Mouse (Mus musculus) fat pad, adult 2 months (tissue): Measurements from ENCODE around the gene Rhox3g.
"Not testable (repeated sequence)": the region's sequence is repeated elsewhere in the genome, so short reads cannot be mapped to it uniquely, and the experiment has no call there.

Experiments
- DNase-seq: peaks from one replicate; pipeline ENCODE4 v3.0.0-alpha.2; 2011; ENCODE audit warnings: low read depth, low spot score; ENCODE audit errors: extremely low read depth

Rhox3g gene

DNA sequence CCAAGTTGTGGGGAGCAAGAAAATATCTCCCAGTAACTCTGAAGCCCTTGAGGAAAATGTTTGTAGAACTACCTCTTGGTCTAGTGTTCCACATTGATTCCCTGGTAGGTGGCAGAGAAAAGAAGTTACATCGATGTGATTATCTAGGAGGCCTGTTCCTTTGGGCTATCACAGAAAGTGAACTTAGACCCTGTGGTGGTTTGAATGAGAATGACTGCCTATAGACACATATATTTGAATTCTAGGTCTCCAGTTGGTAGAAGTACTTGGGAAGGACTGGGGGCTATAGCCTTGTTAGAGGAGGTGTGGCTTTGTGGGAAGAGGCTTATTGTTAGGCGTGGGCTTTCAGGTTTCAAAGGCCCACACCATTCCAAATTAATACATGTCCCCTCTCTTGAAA, at the start of gene Rhox3g:
Gene Rhox3g, minus strand, starts transcription at position 101 of the 400 bp plus-strand sequence.
- DNase-seq: not testable (repeated sequence)

DNA sequence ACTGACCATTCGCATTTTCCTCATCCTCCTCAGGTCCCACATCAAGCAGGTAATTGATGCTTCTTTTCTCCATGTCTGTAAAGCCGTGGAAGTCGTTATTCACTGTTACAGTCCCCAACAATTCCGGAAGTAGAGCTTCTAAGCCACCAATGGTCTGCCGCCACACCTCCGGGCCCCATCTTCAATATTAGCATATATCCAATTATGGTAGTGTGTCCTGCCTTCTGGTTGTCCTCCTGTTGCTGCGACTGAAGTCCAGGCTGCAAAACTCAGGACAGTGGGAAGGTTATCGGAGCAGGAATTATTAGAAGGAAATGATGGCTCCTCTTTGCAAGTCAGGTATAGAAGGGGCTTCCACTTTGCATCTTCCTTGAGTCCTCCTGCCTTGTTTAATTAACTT, 44.8 kb upstream of the Rhox3g start, which contains the start of gene Rhox2h:
Gene Rhox2h, minus strand, starts transcription at position 101 of the 400 bp plus-strand sequence.
- not testable (repeated sequence) for DNase-seq

DNA sequence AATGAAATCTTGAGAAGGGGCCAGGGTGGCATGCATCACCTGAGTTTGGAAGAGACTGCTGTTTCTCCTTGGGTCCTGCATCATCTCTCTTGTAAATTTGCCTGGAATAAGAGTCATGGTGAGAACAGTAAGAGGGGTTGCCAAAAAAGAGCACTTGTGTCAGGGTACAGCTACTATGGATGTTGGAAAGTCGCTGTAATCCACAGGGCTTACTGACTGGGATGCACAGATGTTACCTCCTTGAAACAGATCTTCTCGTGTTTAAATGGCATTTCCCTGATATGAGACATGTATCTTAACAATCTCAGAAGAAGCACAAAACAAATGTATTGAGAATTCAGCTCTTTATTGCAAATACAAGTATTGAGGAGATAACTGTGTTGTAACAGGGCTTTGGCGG, 40.3 kb upstream of the Rhox3g start, which contains the start of gene Rhox3h:
Gene Rhox3h, minus strand, starts transcription at position 101 of the 400 bp plus-strand sequence.
- not testable (repeated sequence) for DNase-seq

DNA sequence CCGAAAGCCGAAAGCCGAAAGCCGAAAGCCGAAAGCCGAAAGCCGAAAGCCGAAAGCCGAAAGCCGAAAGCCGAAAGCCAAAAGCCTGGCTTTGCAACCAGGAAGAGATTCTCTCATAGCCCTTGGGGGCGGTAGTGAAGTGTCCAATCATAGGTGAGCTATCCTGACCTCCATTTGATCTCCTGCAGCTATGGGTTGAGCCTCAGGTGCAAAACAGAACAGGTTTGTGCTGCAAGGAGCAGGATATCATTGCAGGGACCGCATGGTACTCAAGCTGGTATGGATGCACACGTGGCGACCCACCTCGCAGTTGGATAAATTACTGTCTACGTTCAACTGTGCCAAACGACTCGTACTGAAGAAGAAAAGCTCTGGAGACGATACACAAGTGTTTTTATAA, 22.8 kb upstream of the Rhox3g start, which contains the start of gene Rhox4g:
Gene Rhox4g, minus strand, starts transcription at position 101 of the 400 bp plus-strand sequence.
- DNase-seq: not testable (repeated sequence)

DNA sequence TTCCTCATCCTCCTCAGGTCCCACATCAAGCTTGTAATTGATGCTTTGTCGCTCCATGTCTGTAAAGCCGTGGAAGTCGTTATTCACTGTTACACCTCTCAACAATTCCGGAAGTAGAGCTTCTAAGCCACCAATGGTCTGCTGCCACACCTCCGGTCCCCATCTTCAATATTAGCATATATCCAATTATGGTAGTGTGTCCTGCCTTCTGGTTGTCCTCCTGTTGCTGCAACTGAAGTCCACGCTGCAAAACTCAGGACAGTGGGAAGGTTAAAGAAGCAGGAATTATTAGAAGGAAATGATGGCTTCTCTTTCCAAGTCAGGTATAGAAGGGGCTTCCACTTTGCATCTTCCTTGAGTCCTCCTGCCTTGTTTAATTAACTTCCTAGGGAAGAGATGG, 15.0 kb upstream of the Rhox3g start, which contains the start of gene Rhox2g:
Gene Rhox2g, minus strand, starts transcription at position 101 of the 400 bp plus-strand sequence.
- not testable (repeated sequence) for DNase-seq

DNA sequence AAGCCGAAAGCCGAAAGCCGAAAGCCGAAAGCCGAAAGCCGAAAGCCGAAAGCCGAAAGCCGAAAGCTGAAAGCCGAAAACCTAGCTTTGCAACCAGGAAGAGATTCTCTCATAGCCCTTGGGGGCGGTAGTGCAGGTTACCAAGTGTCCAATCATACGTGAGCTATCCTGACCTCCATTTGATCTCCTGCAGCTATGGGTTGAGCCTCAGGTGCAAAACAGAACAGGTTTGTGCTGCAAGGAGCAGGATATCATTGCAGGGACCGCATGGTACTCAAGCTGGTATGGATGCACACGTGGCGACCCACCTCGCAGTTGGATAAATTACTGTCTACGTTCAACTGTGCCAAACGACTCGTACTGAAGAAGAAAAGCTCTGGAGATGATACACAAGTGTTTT, 20.8 kb downstream of the Rhox3g start, which contains the start of gene Rhox4f:
Gene Rhox4f, minus strand, starts transcription at position 101 of the 400 bp plus-strand sequence.
- DNase-seq: not testable (repeated sequence)

DNA sequence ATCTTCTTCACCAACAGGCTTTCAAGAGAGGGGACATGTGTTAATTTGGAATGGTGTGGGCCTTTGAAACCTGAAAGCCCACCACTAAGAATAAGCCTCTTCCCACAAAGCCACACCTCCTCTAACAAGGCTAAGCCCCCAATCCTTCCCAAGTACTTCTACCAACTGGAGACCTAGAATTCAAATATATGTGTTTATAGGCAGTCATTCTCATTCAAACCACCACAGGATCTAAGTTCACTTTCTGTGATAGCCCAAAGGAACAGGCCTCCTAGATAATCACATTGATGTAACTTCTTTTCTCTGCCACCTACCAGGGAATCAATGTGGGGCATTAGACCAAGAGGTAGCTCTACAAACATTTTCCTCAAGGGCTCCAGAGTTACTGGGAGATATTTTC, 47.7 kb downstream of the Rhox3g start, which contains the start of gene Rhox3f:
Gene Rhox3f, plus strand, starts transcription at position 301 of the 400 bp plus-strand sequence.
- not testable (repeated sequence) for DNase-seq
